Mouse (Mus musculus) liver, postnatal 0 days (tissue): ENCODE data around the gene Fbxl21.

Source experiments
- CTCF ChIP-seq: sonication (generic); IDR thresholded peaks from 2 replicates; pipeline ENCODE4 v1.5.1; 2016; ENCODE audit warnings: antibody characterized with exemption, low read depth
- EP300 ChIP-seq: IDR thresholded peaks from 2 replicates; pipeline ENCODE4 v1.6.1; 2016; ENCODE audit warnings: antibody characterized with exemption, low read depth, mild to moderate bottlenecking

- TF ChIP-seq CTCF (peak; percentile 58), EP300 (no peak)
These were observed 33.7 kb downstream of the Fbxl21 start for GRCm38 (mm10) chr13:56555957-56556356.
